Mouse (Mus musculus) ES-E14 (cell line): ENCODE data around the gene Mga. TPM values are rescaled to one million over a fixed set of nuclear protein-coding genes. Genes with fewer than 3 reads are reported as not detected.

Source experiments
- DNase-seq: peaks from one replicate; pipeline ENCODE4 v3.0.0-alpha.2; 2013; ENCODE audit warnings: low read depth, low spot score
- H3K27ac ChIP-seq: 2 replicates; pipeline ENCODE4 v1.5.1; 2012; ENCODE audit warnings: low read depth, mild to moderate bottlenecking, low read length, moderate library complexity, mixed read lengths; ENCODE audit not compliant: poor library complexity, insufficient read depth, severe bottlenecking
- H3K36me3 ChIP-seq: 2 replicates; pipeline ENCODE4 v1.6.1; 2012; ENCODE audit warnings: mild to moderate bottlenecking, low read length, moderate library complexity, mixed read lengths; ENCODE audit not compliant: control insufficient read depth, poor library complexity, insufficient read depth, severe bottlenecking
- H3K4me1 ChIP-seq, 2 experiments: fragments of 150-350 bp in 1 of 2; sonication (generic) in 1 of 2; 2 replicates each; pipeline ENCODE4 v1.6.1; 2012; ENCODE audit warnings: low read length in 2 of 2, mild to moderate bottlenecking in 1 of 2, mixed read lengths in 1 of 2; ENCODE audit not compliant: control insufficient read depth in 2 of 2, insufficient read depth in 2 of 2, poor library complexity in 1 of 2
- H3K4me3 ChIP-seq, 2 experiments: fragments of 150-350 bp in 1 of 2; sonication (generic) in 1 of 2; 2 replicates each; pipeline ENCODE4 v1.5.1; 2012; ENCODE audit warnings: low read length in 2 of 2, low read depth in 1 of 2, mild to moderate bottlenecking in 1 of 2, mixed read lengths in 1 of 2; ENCODE audit not compliant: insufficient read depth in 1 of 2, poor library complexity in 1 of 2, severe bottlenecking in 1 of 2
- H3K9ac ChIP-seq: 2 replicates; pipeline ENCODE4 v1.6.1; 2012; ENCODE audit warnings: low read depth, mild to moderate bottlenecking, low read length, mixed read lengths; ENCODE audit not compliant: poor library complexity, insufficient read depth, severe bottlenecking
- H3K9me3 ChIP-seq: fragments of 150-350 bp; sonication (generic); 2 replicates; pipeline ENCODE4 v1.6.1; 2012; ENCODE audit warnings: low read depth, mild to moderate bottlenecking, low read length; ENCODE audit not compliant: control insufficient read depth, insufficient read depth
- CHD2 ChIP-seq: IDR thresholded peaks from 2 replicates; pipeline ENCODE4 v1.6.1; 2014; ENCODE audit warnings: mild to moderate bottlenecking, low read depth, low read length, inconsistent platforms
- HCFC1 ChIP-seq: IDR thresholded peaks from 2 replicates; pipeline ENCODE4 v1.6.1; 2012; ENCODE audit warnings: low read length, inconsistent platforms, borderline replicate concordance; ENCODE audit not compliant: insufficient read depth
- MAFK ChIP-seq: IDR thresholded peaks from 2 replicates; pipeline ENCODE4 v1.6.1; 2014; ENCODE audit warnings: mild to moderate bottlenecking, low read depth, low read length, inconsistent platforms; ENCODE audit not compliant: insufficient read depth
- ZC3H11A ChIP-seq: IDR thresholded peaks from 2 replicates; pipeline ENCODE4 v1.6.1; 2012; ENCODE audit warnings: low read depth, mild to moderate bottlenecking, inconsistent platforms, low read length, borderline replicate concordance
- ZNF384 ChIP-seq: IDR thresholded peaks from 2 replicates; pipeline ENCODE4 v1.6.1; 2012; ENCODE audit warnings: low read depth, low read length, inconsistent platforms
- in situ Hi-C, 2 experiments: fragments of 600-800 bp; cut with MboI; formaldehyde crosslinking; loops; one replicate each; pipeline ENCODE4 v1.15.1; 2025; ENCODE audit warnings: low sequenced_read_pairs in 2 of 2, inconsistent platforms in 1 of 2; ENCODE audit not compliant: unreplicated experiment in 2 of 2
- total RNA-seq: library from RNA; depleted of rRNA; stranded (reverse); fragments of 300-350 nt; gene quantifications from 2 replicates; pipeline ENCODE4 v1.2.3, GENCODE M21; 2012

Mga gene
- total RNA-seq, 1 experiment = 142 TPM

- DNase-seq = no peak
Observed at GRCm38 (mm10) chr2:119999731-120000130, 102.7 kb downstream of the Mga start.

GRCm38 (mm10) chr2:120000882-120001584, 104.0 kb downstream of the Mga start:
- in situ Hi-C loops = no loop called here
- TF ChIP-seq ZC3H11A = no peak
- TF ChIP-seq ZNF384 = no peak
- no peak for TF ChIP-seq MAFK
- no peak for TF ChIP-seq HCFC1
- TF ChIP-seq CHD2 = no peak
- DNase-seq = no peak
- Histone ChIP-seq H3K27ac (no peak overlapping the region), H3K36me3 (no peaks in the 10 kb centered on the region), H3K9me3 (no peaks in the 10 kb centered on the region), H3K4me1 (peaks cover 0 to 16% of the 10 kb centered on the region in 2 experiments; a peak in 2 of 4 replicates), H3K9ac (no peak overlapping the region), H3K4me3 (no peak overlapping the region)

More at GRCm38 (mm10) chr2:119999731-120000130, 102.7 kb downstream of the Mga start:
- Histone ChIP-seq H3K4me1 (peaks cover 0 to 16% of the 10 kb centered on the region in 2 experiments; a peak in 2 of 4 replicates), H3K36me3 (no peaks in the 10 kb centered on the region), H3K27ac (no peak overlapping the region), H3K9me3 (no peaks in the 10 kb centered on the region), H3K4me3 (no peak overlapping the region), H3K9ac (no peak overlapping the region)
- in situ Hi-C loops = no loop called here
- no peak for TF ChIP-seq CHD2
- TF ChIP-seq ZNF384 = no peak
- TF ChIP-seq ZC3H11A = no peak
- no peak for TF ChIP-seq HCFC1
- TF ChIP-seq MAFK = no peak

GRCm38 (mm10) chr2:120001956-120002355, 104.9 kb downstream of the Mga start:
- no peak for DNase-seq
- no peak overlapping the region for H3K4me3 ChIP-seq
- H3K36me3 ChIP-seq = no peaks in the 10 kb centered on the region
- no peak overlapping the region for H3K27ac ChIP-seq
- in situ Hi-C loops = no loop called here
- no peak overlapping the region for H3K9ac ChIP-seq
- TF ChIP-seq ZNF384 = no peak
- TF ChIP-seq HCFC1 = no peak
- no peak for TF ChIP-seq ZC3H11A
- no peak for TF ChIP-seq MAFK
- TF ChIP-seq CHD2 = no peak
- peaks cover 0 to 16% of the 10 kb centered on the region in 2 experiments; a peak in 2 of 4 replicates for H3K4me1 ChIP-seq
- no peaks in the 10 kb centered on the region for H3K9me3 ChIP-seq

DNA sequence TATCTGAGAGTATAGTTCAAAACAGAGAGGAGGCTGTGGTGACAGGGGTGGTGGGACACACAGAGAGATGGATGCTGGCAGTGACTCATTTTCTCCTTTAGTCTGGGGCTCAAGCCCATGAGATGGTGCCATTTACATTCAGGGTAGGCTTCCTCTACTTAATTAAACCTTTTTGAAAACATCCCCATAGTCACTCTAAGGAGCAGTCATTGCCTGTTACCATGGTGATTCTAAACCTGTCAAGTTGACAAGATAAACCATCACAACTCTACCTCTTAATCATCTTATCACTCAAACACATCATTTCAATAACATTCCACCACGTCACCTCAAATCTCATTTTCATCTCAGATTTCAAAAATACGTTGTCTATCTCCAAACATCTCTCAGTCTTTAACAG, 106.9 kb downstream of the Mga start:
- in situ Hi-C loops = no loop called here
- no peak for DNase-seq
- H3K4me3 ChIP-seq = no peak overlapping the region
- H3K36me3 ChIP-seq = no peaks in the 10 kb centered on the region
- no peaks in the 10 kb centered on the region for H3K9me3 ChIP-seq
- H3K9ac ChIP-seq = no peak overlapping the region
- TF ChIP-seq ZNF384 (no peak), HCFC1 (no peak), MAFK (no peak), ZC3H11A (no peak), CHD2 (no peak)
- peaks cover 1 to 16% of the 10 kb centered on the region in 2 experiments; a peak in 2 of 4 replicates for H3K4me1 ChIP-seq
- no peak overlapping the region for H3K27ac ChIP-seq
